11 mouse cellular contexts compared by ENCODE assay signal in genomic region chr5:117285266-117285665, GRCm38 (mm10). TPM values are rescaled to one million over a fixed set of nuclear protein-coding genes. Genes with fewer than 3 reads are reported as not detected.
DNase-seq lines count a peak whose midpoint lies in the region; ATAC-seq and TF ChIP-seq lines count a peak whose summit lies in the region.
"Had no signal": no experiment of that assay in that cellular context is flagged by ENCODE, and none has a peak within 500 bp of the region (broad histone marks: within the 10 kb centered on the region; RNA-seq: fewer than 3 reads in every experiment).

No protein-coding gene starts in this region.

- 62% methylated on average over 3 of the region's 4 CpGs for WGBS in forebrain, embryonic 13.5 days
- 85% methylated on average over 4 of the region's 4 CpGs for WGBS in forebrain, embryonic 11.5 days
- WGBS in midbrain, embryonic 10.5 days, result 84% methylated on average over 4 of the region's 4 CpGs
- 91% methylated on average over 4 of the region's 4 CpGs for WGBS in midbrain, embryonic 11.5 days
- WGBS in embryonic facial prominence, embryonic 14.5 days, result 66% methylated on average over 4 of the region's 4 CpGs
- WGBS in limb, embryonic 13.5 days, result 75% methylated on average over 4 of the region's 4 CpGs
- 75% methylated on average over 4 of the region's 4 CpGs for WGBS in heart, adult 2 months
- 96% methylated on average over 4 of the region's 4 CpGs for WGBS in thymus, adult 2 months

- TF ChIP-seq EP300 in heart, adult 2 months (IDR thresholded peaks at IDR 0.05; ENCODE audit: insufficient read depth, low read depth, low read length), result no peak

- H3K4me2 ChIP-seq in forebrain, embryonic 13.5 days, result peak overlapping the region; percentile 71
- H3K4me2 ChIP-seq in forebrain, embryonic 11.5 days (ENCODE audit: low read depth, low read length, severe bottlenecking), result no peak overlapping the region
- H3K4me2 ChIP-seq in midbrain, embryonic 11.5 days, result no peak overlapping the region
- peak overlapping the region; percentile 77; the same call in 1 of the 2 replicates for H3K4me2 ChIP-seq in embryonic facial prominence, embryonic 14.5 days (ENCODE audit: low read depth, low read length)
- peak overlapping the region; percentile 77; the same call in 1 of the 2 replicates for H3K4me2 ChIP-seq in limb, embryonic 13.5 days (replicated peaks)

- peak overlapping the region; percentile 37; the same call in 1 of the 2 replicates for H3K9ac ChIP-seq in forebrain, embryonic 13.5 days
- H3K9ac ChIP-seq in forebrain, embryonic 11.5 days (ENCODE audit: low read length), result no peak overlapping the region
- no peak overlapping the region for H3K9ac ChIP-seq in midbrain, embryonic 11.5 days (ENCODE audit: low read length)
- 0 out of 2 replicates have a peak overlapping the region, but pooled peaks have one; percentile 85 for H3K9ac ChIP-seq in embryonic facial prominence, embryonic 14.5 days (ENCODE audit: low read depth, low read length)
- no peak overlapping the region for H3K9ac ChIP-seq in limb, embryonic 13.5 days
- no peak overlapping the region for H3K9ac ChIP-seq in heart, adult 2 months (ENCODE audit: low read depth, low read length)

- no peak for DNase-seq in forebrain, embryonic 11.5 days (ENCODE audit: low spot score)
- DNase-seq in midbrain, embryonic 10.5 days (ENCODE audit: low spot score), result no peak
- no peak for DNase-seq in midbrain, embryonic 11.5 days (ENCODE audit: low spot score, missing footprints)
- no peak for DNase-seq in embryonic facial prominence, embryonic 14.5 days (ENCODE audit: low spot score)
- DNase-seq in heart, adult 2 months, result no peak
- DNase-seq in thymus, adult 2 months, result no peak
- DNase-seq: liver, embryonic 13.5 days; right cerebral cortex, postnatal 25 days; thymus, postnatal 4 days had no signal

- H3K27me3 ChIP-seq in forebrain, embryonic 13.5 days, result no peaks in the 10 kb centered on the region
- no peaks in the 10 kb centered on the region; the same call in 1 of the 2 replicates for H3K27me3 ChIP-seq in forebrain, embryonic 11.5 days (ENCODE audit: control insufficient read depth, insufficient read depth, low read length)
- peaks cover 12% of the 10 kb centered on the region for H3K27me3 ChIP-seq in midbrain, embryonic 10.5 days (ENCODE audit: low read depth, poor library complexity, severe bottlenecking)
- no peaks in the 10 kb centered on the region; the same call in 1 of the 2 replicates for H3K27me3 ChIP-seq in midbrain, embryonic 11.5 days (ENCODE audit: control insufficient read depth, insufficient read depth, low read length)
- H3K27me3 ChIP-seq in embryonic facial prominence, embryonic 14.5 days (replicated peaks; ENCODE audit: control insufficient read depth, insufficient read depth, low read length), result no peaks in the 10 kb centered on the region
- no peaks in the 10 kb centered on the region for H3K27me3 ChIP-seq in limb, embryonic 13.5 days
- H3K27me3 ChIP-seq in heart, adult 2 months (ENCODE audit: control insufficient read depth, insufficient read depth, low read length), result no peaks in the 10 kb centered on the region
- H3K27me3 ChIP-seq in thymus, adult 2 months (ENCODE audit: control insufficient read depth, insufficient read depth, low read length), result no peaks in the 10 kb centered on the region
- H3K27me3 ChIP-seq: liver, embryonic 13.5 days had no signal

- H3K79me2 ChIP-seq in heart, adult 2 months (replicated peaks; ENCODE audit: control insufficient read depth, insufficient read depth, low read length), result no peaks in the 10 kb centered on the region

- peak overlapping the region; percentile 40; the same call in 1 of the 2 replicates for H3K27ac ChIP-seq in forebrain, embryonic 13.5 days
- no peak overlapping the region for H3K27ac ChIP-seq in forebrain, embryonic 11.5 days (ENCODE audit: low read depth, low read length)
- H3K27ac ChIP-seq in midbrain, embryonic 10.5 days (replicated peaks), result no peak overlapping the region
- H3K27ac ChIP-seq in midbrain, embryonic 11.5 days (ENCODE audit: low read depth, low read length), result no peak overlapping the region
- H3K27ac ChIP-seq in embryonic facial prominence, embryonic 14.5 days (replicated peaks; ENCODE audit: low read depth, low read length), result no peak overlapping the region
- no peak overlapping the region for H3K27ac ChIP-seq in limb, embryonic 13.5 days
- H3K27ac ChIP-seq in heart, adult 2 months, result no peak overlapping the region
- no peak overlapping the region for H3K27ac ChIP-seq in thymus, adult 2 months (ENCODE audit: control insufficient read depth, insufficient read depth, low read length)
- H3K27ac ChIP-seq: liver, embryonic 13.5 days had no signal

- H3K9me3 ChIP-seq in forebrain, embryonic 13.5 days (replicated peaks), result no peaks in the 10 kb centered on the region
- H3K9me3 ChIP-seq in forebrain, embryonic 11.5 days (ENCODE audit: control insufficient read depth, low read length), result peaks cover 2% of the 10 kb centered on the region; the same call in 1 of the 2 replicates
- no peaks in the 10 kb centered on the region for H3K9me3 ChIP-seq in midbrain, embryonic 10.5 days (replicated peaks)
- H3K9me3 ChIP-seq in midbrain, embryonic 11.5 days (ENCODE audit: control insufficient read depth, low read length), result no peaks in the 10 kb centered on the region
- no peaks in the 10 kb centered on the region for H3K9me3 ChIP-seq in embryonic facial prominence, embryonic 14.5 days (ENCODE audit: control insufficient read depth, low read length)
- peaks cover 3% of the 10 kb centered on the region; the same call in 1 of the 2 replicates for H3K9me3 ChIP-seq in limb, embryonic 13.5 days

- ATAC-seq in forebrain, embryonic 13.5 days, result no peak
- no peak for ATAC-seq in forebrain, embryonic 11.5 days (replicated peaks; ENCODE audit: low FRiP score)
- ATAC-seq in midbrain, embryonic 11.5 days (ENCODE audit: low FRiP score), result no peak
- ATAC-seq in embryonic facial prominence, embryonic 14.5 days (ENCODE audit: low read depth), result no peak
- no peak for ATAC-seq in limb, embryonic 13.5 days (ENCODE audit: low FRiP score, low read depth)

- no peak for TF ChIP-seq CTCF in heart, adult 2 months (IDR thresholded peaks at IDR 0.05)
- TF ChIP-seq CTCF in thymus, adult 2 months (IDR thresholded peaks at IDR 0.05; ENCODE audit: borderline replicate concordance, control insufficient read depth, extremely low read depth, insufficient read depth, low read length, poor library complexity), result no peak

- intact Hi-C loops in heart, adult 2 months (cut with DNase I), result loop anchor here (5.0 kb wide), 1 partner anchor 168 kb away; the partner anchor contains the start of gene Suds3

- no peak for TF ChIP-seq POLR2A in heart, adult 2 months (IDR thresholded peaks at IDR 0.05; ENCODE audit: insufficient read depth, low read depth, low read length)
- no peak for TF ChIP-seq POLR2A in thymus, adult 2 months (IDR thresholded peaks at IDR 0.05; ENCODE audit: control insufficient read depth, extremely low read depth, insufficient read depth, low read length, poor library complexity)

- H3K4me1 ChIP-seq in forebrain, embryonic 13.5 days, result peaks cover 37% of the 10 kb centered on the region
- H3K4me1 ChIP-seq in forebrain, embryonic 11.5 days (replicated peaks; ENCODE audit: control insufficient read depth, insufficient read depth, low read length), result peaks cover 11% of the 10 kb centered on the region
- peaks cover 31% of the 10 kb centered on the region for H3K4me1 ChIP-seq in midbrain, embryonic 10.5 days
- peaks cover 13% of the 10 kb centered on the region for H3K4me1 ChIP-seq in midbrain, embryonic 11.5 days (ENCODE audit: control insufficient read depth, insufficient read depth, low read length)
- peaks cover 15% of the 10 kb centered on the region for H3K4me1 ChIP-seq in embryonic facial prominence, embryonic 14.5 days (ENCODE audit: control insufficient read depth, insufficient read depth, low read length)
- peaks cover 31% of the 10 kb centered on the region for H3K4me1 ChIP-seq in limb, embryonic 13.5 days
- peaks cover 4% of the 10 kb centered on the region; the same call in 1 of the 2 replicates for H3K4me1 ChIP-seq in heart, adult 2 months (ENCODE audit: control insufficient read depth, insufficient read depth, low read length)
- H3K4me1 ChIP-seq in thymus, adult 2 months (replicated peaks; ENCODE audit: control insufficient read depth, insufficient read depth, low read length), result peaks cover 9% of the 10 kb centered on the region

- H3K36me3 ChIP-seq in forebrain, embryonic 13.5 days (ENCODE audit: poor library complexity, severe bottlenecking), result peaks cover 52% of the 10 kb centered on the region
- peaks cover 3% of the 10 kb centered on the region; the same call in 1 of the 2 replicates for H3K36me3 ChIP-seq in forebrain, embryonic 11.5 days (ENCODE audit: control insufficient read depth, insufficient read depth, low read length)
- H3K36me3 ChIP-seq in midbrain, embryonic 10.5 days, result peaks cover 54% of the 10 kb centered on the region
- H3K36me3 ChIP-seq in midbrain, embryonic 11.5 days (ENCODE audit: control insufficient read depth, insufficient read depth, low read length), result peaks cover 3% of the 10 kb centered on the region
- H3K36me3 ChIP-seq in embryonic facial prominence, embryonic 14.5 days (ENCODE audit: control insufficient read depth, insufficient read depth, low read length), result peaks cover 45% of the 10 kb centered on the region
- peaks cover 50% of the 10 kb centered on the region for H3K36me3 ChIP-seq in limb, embryonic 13.5 days
- no peaks in the 10 kb centered on the region for H3K36me3 ChIP-seq in heart, adult 2 months (ENCODE audit: control insufficient read depth, insufficient read depth, low read length)
- H3K36me3 ChIP-seq in thymus, adult 2 months (ENCODE audit: control insufficient read depth, insufficient read depth, low read length), result no peaks in the 10 kb centered on the region

- 0 out of 2 replicates have a peak overlapping the region, but pooled peaks have one; percentile 6 for H3K4me3 ChIP-seq in forebrain, embryonic 13.5 days
- H3K4me3 ChIP-seq in forebrain, embryonic 11.5 days (ENCODE audit: low read depth, low read length), result no peak overlapping the region
- H3K4me3 ChIP-seq in midbrain, embryonic 10.5 days, result peak overlapping the region; percentile 90; the same call in 1 of the 2 replicates
- no peak overlapping the region for H3K4me3 ChIP-seq in midbrain, embryonic 11.5 days (ENCODE audit: low read depth, low read length)
- no peak overlapping the region for H3K4me3 ChIP-seq in embryonic facial prominence, embryonic 14.5 days (ENCODE audit: low read depth, low read length)
- no peak overlapping the region for H3K4me3 ChIP-seq in limb, embryonic 13.5 days
- no peak overlapping the region for H3K4me3 ChIP-seq in heart, adult 2 months
- no peak overlapping the region for H3K4me3 ChIP-seq in thymus, adult 2 months (ENCODE audit: control insufficient read depth, insufficient read depth, low read length)

RNA-seq across cellular contexts. Expression of gene Pebp1, which starts 2.2 kb away (rescaled TPM):
- polyA plus RNA-seq in forebrain, embryonic 13.5 days (2015; fragmentation: Nextera tagmentation; extraction: Ambion mirVana), result 1,080 and 1,130 TPM in 2 replicates
- 881 and 979 TPM in 2 replicates for polyA plus RNA-seq in forebrain, embryonic 11.5 days (2014; fragmentation: Nextera tagmentation; extraction: Ambion mirVana)
- 946 and 962 TPM in 2 replicates for polyA plus RNA-seq in midbrain, embryonic 10.5 days (2016; fragmentation: Nextera tagmentation; extraction: Ambion mirVana)
- polyA plus RNA-seq in midbrain, embryonic 11.5 days (2014; fragmentation: Nextera tagmentation; extraction: Ambion mirVana), result 893 and 966 TPM in 2 replicates
- 617 and 666 TPM in 2 replicates for polyA plus RNA-seq in embryonic facial prominence, embryonic 14.5 days (2014; fragmentation: Nextera tagmentation; extraction: Ambion mirVana)
- 763 and 771 TPM in 2 replicates for polyA plus RNA-seq in limb, embryonic 13.5 days (2015; fragmentation: Nextera tagmentation; extraction: Ambion mirVana)
- total RNA-seq in heart, adult 2 months (2021), result 100 to 1,000 TPM; 412 to 465 TPM
- polyA plus RNA-seq in heart, adult 2 months (2012; rRNA removed), result 402 and 552 TPM in 2 replicates
- 498 and 588 TPM in 2 replicates for polyA plus RNA-seq in thymus, adult 2 months (2012; rRNA removed)

RNA-seq across cellular contexts. Expression of gene Vsig10, which starts 33.6 kb away (rescaled TPM):
- 0.98 and 2.6 TPM in 2 replicates for polyA plus RNA-seq in forebrain, embryonic 13.5 days (2015; fragmentation: Nextera tagmentation; extraction: Ambion mirVana)
- 2.3 and 2.5 TPM in 2 replicates for polyA plus RNA-seq in forebrain, embryonic 11.5 days (2014; fragmentation: Nextera tagmentation; extraction: Ambion mirVana)
- polyA plus RNA-seq in midbrain, embryonic 10.5 days (2016; fragmentation: Nextera tagmentation; extraction: Ambion mirVana), result 2.7 and 4.0 TPM in 2 replicates
- 1.7 and 2.2 TPM in 2 replicates for polyA plus RNA-seq in midbrain, embryonic 11.5 days (2014; fragmentation: Nextera tagmentation; extraction: Ambion mirVana)
- 3.9 TPM in 2 replicates for polyA plus RNA-seq in embryonic facial prominence, embryonic 14.5 days (2014; fragmentation: Nextera tagmentation; extraction: Ambion mirVana)
- 7.6 and 9.6 TPM in 2 replicates for polyA plus RNA-seq in limb, embryonic 13.5 days (2015; fragmentation: Nextera tagmentation; extraction: Ambion mirVana)
- total RNA-seq in heart, adult 2 months (2021), result 1 to 10 TPM; 7.0 to 8.9 TPM
- polyA plus RNA-seq in heart, adult 2 months (2012; rRNA removed), result 7.4 and 8.8 TPM in 2 replicates
- 7.3 and 11.5 TPM in 2 replicates for polyA plus RNA-seq in thymus, adult 2 months (2012; rRNA removed)

Comparison
In these comparisons a context has a peak if more than half of its experiments do, and no peak if none do; other contexts are left out.
1. H3K4me2 ChIP-seq: peak in forebrain, embryonic 13.5 days (single experiment), embryonic facial prominence, embryonic 14.5 days (single experiment) and limb, embryonic 13.5 days (single experiment); none in forebrain, embryonic 11.5 days (single experiment) and midbrain, embryonic 11.5 days (single experiment).
2. H3K4me3 ChIP-seq: peak in forebrain, embryonic 13.5 days (single experiment) and midbrain, embryonic 10.5 days (single experiment); none in forebrain, embryonic 11.5 days (single experiment), midbrain, embryonic 11.5 days (single experiment), embryonic facial prominence, embryonic 14.5 days (single experiment), limb, embryonic 13.5 days (single experiment), heart, adult 2 months (single experiment) and thymus, adult 2 months (single experiment).
3. H3K9ac ChIP-seq: peak in forebrain, embryonic 13.5 days (single experiment) and embryonic facial prominence, embryonic 14.5 days (single experiment); none in forebrain, embryonic 11.5 days (single experiment), midbrain, embryonic 11.5 days (single experiment), limb, embryonic 13.5 days (single experiment) and heart, adult 2 months (single experiment).